Mouse (Mus musculus): ENCODE measurements around the gene Il13. TPM values are rescaled to one million over a fixed set of nuclear protein-coding genes. Genes with fewer than 3 reads are reported as not detected.

Il13 gene
- polyA plus RNA-seq, 1 experiment from 2014 or later = not detected

Other genes starting within 250 kb of the Il13 start
- gene Leap2, start 211.5 kb downstream of the Il13 start, polyA plus RNA-seq (2016; fragmentation: Nextera tagmentation; extraction: Ambion mirVana) = not detected in 2 replicates
- 540 and 574 TPM in 2 replicates for gene Uqcrq, start 203.9 kb downstream of the Il13 start, polyA plus RNA-seq (2016; fragmentation: Nextera tagmentation; extraction: Ambion mirVana)
- 3.0 and 3.3 TPM in 2 replicates for gene Gdf9, start 203.7 kb downstream of the Il13 start, polyA plus RNA-seq (2016; fragmentation: Nextera tagmentation; extraction: Ambion mirVana)
- gene Gm10447, start 177.6 kb downstream of the Il13 start, polyA plus RNA-seq (2016; fragmentation: Nextera tagmentation; extraction: Ambion mirVana) = not detected in 2 replicates
- 1.8 and 2.4 TPM in 2 replicates for gene Shroom1, start 177.5 kb downstream of the Il13 start, polyA plus RNA-seq (2016; fragmentation: Nextera tagmentation; extraction: Ambion mirVana)
- gene Gm9837, start 164.2 kb downstream of the Il13 start, polyA plus RNA-seq (2016; fragmentation: Nextera tagmentation; extraction: Ambion mirVana) = not detected in 2 replicates
- gene Gm9945, start 154.5 kb downstream of the Il13 start, polyA plus RNA-seq (2016; fragmentation: Nextera tagmentation; extraction: Ambion mirVana) = not detected in 2 replicates
- 0.39 and 0.77 TPM in 2 replicates for gene Sowaha, start 154.4 kb downstream of the Il13 start, polyA plus RNA-seq (2016; fragmentation: Nextera tagmentation; extraction: Ambion mirVana)
- 14.3 and 17.1 TPM in 2 replicates for gene Sept8, start 115.4 kb downstream of the Il13 start, polyA plus RNA-seq (2016; fragmentation: Nextera tagmentation; extraction: Ambion mirVana)
- 127 and 151 TPM in 2 replicates for gene Kif3a, start 67.3 kb downstream of the Il13 start, polyA plus RNA-seq (2016; fragmentation: Nextera tagmentation; extraction: Ambion mirVana)
- gene Il4, start 16.0 kb downstream of the Il13 start, polyA plus RNA-seq (2016; fragmentation: Nextera tagmentation; extraction: Ambion mirVana) = 2.2 and 3.2 TPM in 2 replicates
- 17.9 and 20.1 TPM in 2 replicates for gene Rad50, start 72.6 kb upstream of the Il13 start, polyA plus RNA-seq (2016; fragmentation: Nextera tagmentation; extraction: Ambion mirVana)
- not detected in 2 replicates for gene Il5, start 86.1 kb upstream of the Il13 start, polyA plus RNA-seq (2016; fragmentation: Nextera tagmentation; extraction: Ambion mirVana)
- 3.4 and 4.3 TPM in 2 replicates for gene Irf1, start 135.3 kb upstream of the Il13 start, polyA plus RNA-seq (2016; fragmentation: Nextera tagmentation; extraction: Ambion mirVana)
- not detected in 2 replicates for gene Gm17334, start 138.5 kb upstream of the Il13 start, polyA plus RNA-seq (2016; fragmentation: Nextera tagmentation; extraction: Ambion mirVana)
- 0.82 TPM in 1 of 2 replicates, not detected in the other for gene Gm12216, start 224.6 kb upstream of the Il13 start, polyA plus RNA-seq (2016; fragmentation: Nextera tagmentation; extraction: Ambion mirVana)